Mouse (Mus musculus) colon, adult 2 months (tissue): Measurements from ENCODE around the gene 4933414I15Rik. TPM values are rescaled to one million over a fixed set of nuclear protein-coding genes. Genes with fewer than 3 reads are reported as not detected.

Experiments used
- polyA plus RNA-seq: library from polyadenylated mRNA; depleted of rRNA; stranded (reverse); fragments of >200 nt; gene quantifications from 2 replicates; pipeline ENCODE4 v1.2.3, GENCODE M21; 2012; rRNA removed

The 4933414I15Rik gene
- polyA plus RNA-seq, result not detected in 2 replicates

DNA sequence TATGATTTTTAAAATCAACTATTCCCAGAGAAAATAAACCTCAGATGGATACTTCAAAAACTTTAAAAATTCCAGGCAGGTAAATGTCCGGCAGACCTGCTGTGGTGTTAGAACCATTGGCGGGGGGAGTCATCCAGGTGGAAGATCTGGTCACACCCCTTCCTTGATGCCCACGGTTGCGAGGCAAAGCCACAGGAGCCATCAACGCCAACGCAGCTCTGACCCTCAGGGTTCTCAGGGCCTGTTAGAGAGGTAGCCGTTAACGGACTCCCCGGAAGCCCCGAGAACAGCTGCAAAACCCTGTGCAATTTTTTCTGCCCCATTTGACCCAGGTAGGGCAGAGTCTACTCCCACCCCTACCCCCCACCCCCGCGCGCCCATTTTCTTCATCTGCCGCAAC is at the start of gene 4933414I15Rik:
Gene 4933414I15Rik (minus strand): TSS at position 260 of the 400 bp plus-strand sequence.

DNA sequence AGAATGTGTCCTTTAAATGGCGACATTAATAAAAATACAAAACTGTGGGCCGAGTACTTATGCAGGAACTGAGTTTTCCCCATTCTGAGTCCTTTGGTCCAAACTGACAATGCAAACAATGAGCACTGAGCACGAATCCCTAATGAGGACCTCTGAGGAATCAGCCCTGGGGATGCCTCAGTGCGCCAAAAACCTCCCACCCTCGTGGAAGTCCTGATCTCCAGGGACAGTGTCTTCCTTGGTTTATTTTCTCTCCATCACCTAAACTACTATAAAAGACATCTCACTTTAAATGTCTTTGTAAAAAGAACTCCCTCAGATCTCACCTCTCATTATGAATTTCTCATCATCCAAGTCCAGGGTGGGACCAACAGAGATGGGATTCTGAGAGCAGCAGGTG is 38.1 kb upstream of the 4933414I15Rik start, which contains the start of gene Olfr1377:
Gene Olfr1377 (plus strand): TSS at position 301 of the 400 bp plus-strand sequence.

GRCm38 (mm10) chr11:50966230-50966629 is 22.7 kb upstream of the 4933414I15Rik start, which contains the start of gene Olfr1378:
Gene Olfr1378 (plus strand): TSS chr11:50966530.

GRCm38 (mm10) chr11:50953665-50954064 is 10.1 kb upstream of the 4933414I15Rik start, which contains the start of gene Prop1:
Gene Prop1 (minus strand): TSS chr11:50953765.

DNA sequence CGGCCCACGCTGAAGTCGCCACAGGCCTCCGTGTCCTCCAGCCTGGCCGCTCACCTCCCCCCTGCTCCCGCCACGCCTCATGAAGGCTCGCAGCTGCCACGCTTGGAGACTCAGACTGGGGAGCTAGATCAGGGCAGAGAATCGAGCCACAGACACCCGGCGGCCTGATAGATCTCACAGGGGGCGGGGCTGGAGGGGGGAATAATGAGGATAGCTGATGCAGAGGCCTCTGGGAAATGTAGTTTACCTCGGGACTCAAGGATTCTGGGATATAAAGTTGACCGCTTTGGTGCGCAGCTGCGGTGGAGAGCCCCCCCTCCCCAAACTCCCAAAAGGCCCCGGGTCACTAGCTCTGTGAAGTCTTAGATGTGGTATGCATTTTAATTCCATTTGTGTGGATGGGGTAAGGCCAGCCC is 12.1 kb downstream of the 4933414I15Rik start, which contains the start of gene Zfp354b:
Gene Zfp354b (minus strand): TSS at position 183 of the 416 bp plus-strand sequence.

GRCm38 (mm10) chr11:50915671-50916320 is 27.8 kb downstream of the 4933414I15Rik start, which contains the start of gene Zfp2:
Gene Zfp2 (minus strand): TSS chr11:50916165.

Other genes starting within 250 kb of the 4933414I15Rik start
- 0.90 and 0.93 TPM in 2 replicates for gene Zfp354c, start 116.0 kb downstream of the 4933414I15Rik start, polyA plus RNA-seq
- 0.19 and 0.21 TPM in 2 replicates for gene Zfp879, start 102.2 kb downstream of the 4933414I15Rik start, polyA plus RNA-seq
- gene Grm6, start 93.1 kb downstream of the 4933414I15Rik start, polyA plus RNA-seq, result 0.08 and 0.12 TPM in 2 replicates
- 0.21 and 0.31 TPM in 2 replicates for gene Zfp454, start 56.1 kb downstream of the 4933414I15Rik start, polyA plus RNA-seq
- gene Zfp2, start 27.6 kb downstream of the 4933414I15Rik start, polyA plus RNA-seq, result 0.44 and 0.60 TPM in 2 replicates
- gene Zfp354b, start 12.1 kb downstream of the 4933414I15Rik start, polyA plus RNA-seq, result 0.08 and 0.10 TPM in 2 replicates
- gene Prop1, start 10.0 kb upstream of the 4933414I15Rik start, polyA plus RNA-seq, result not detected in 2 replicates
- gene Olfr1378, start 22.8 kb upstream of the 4933414I15Rik start, polyA plus RNA-seq, result not detected in 2 replicates
- gene Olfr1377, start 38.2 kb upstream of the 4933414I15Rik start, polyA plus RNA-seq, result not detected in 2 replicates
- gene Olfr51, start 59.8 kb upstream of the 4933414I15Rik start, polyA plus RNA-seq, result not detected in 2 replicates
- gene Olfr54, start 70.5 kb upstream of the 4933414I15Rik start, polyA plus RNA-seq, result not detected in 2 replicates
- not detected in 2 replicates for gene Olfr1375, start 104.3 kb upstream of the 4933414I15Rik start, polyA plus RNA-seq
- 1.2 and 1.7 TPM in 2 replicates for gene Zfp354a, start 115.5 kb upstream of the 4933414I15Rik start, polyA plus RNA-seq